Mouse (Mus musculus) liver, adult (tissue): ENCODE results near the gene Cnpy1.

Experiments used
- GATA4 ChIP-seq: IDR thresholded peaks from 2 replicates; pipeline ENCODE4 v1.6.1; 2014; ENCODE audit warnings: mild to moderate bottlenecking, low read length; ENCODE audit not compliant: insufficient replicate concordance

Cnpy1 gene

GRCm38 (mm10) chr5:28165358-28166255 lies 80.0 kb downstream of the Cnpy1 start, which contains the start of gene En2:
Gene En2, plus strand, starts transcription at chr5:28165694.
- TF ChIP-seq GATA4: no peak

GRCm38 (mm10) chr5:28163926-28164325 lies 81.7 kb downstream of the Cnpy1 start:
- no peak for TF ChIP-seq GATA4

- TF ChIP-seq GATA4: no peak
These were observed 83.6 kb downstream of the Cnpy1 start for GRCm38 (mm10) chr5:28161938-28162402.

- TF ChIP-seq GATA4: no peak
These were observed 84.1 kb downstream of the Cnpy1 start for GRCm38 (mm10) chr5:28161383-28161937.

GRCm38 (mm10) chr5:28159891-28160470 lies 85.6 kb downstream of the Cnpy1 start:
- TF ChIP-seq GATA4: no peak

GRCm38 (mm10) chr5:28159072-28159458 lies 86.5 kb downstream of the Cnpy1 start:
- TF ChIP-seq GATA4: no peak

GRCm38 (mm10) chr5:28158308-28159071 lies 87.1 kb downstream of the Cnpy1 start:
- no peak for TF ChIP-seq GATA4

GRCm38 (mm10) chr5:28157781-28158180 lies 87.8 kb downstream of the Cnpy1 start:
- no peak for TF ChIP-seq GATA4

GRCm38 (mm10) chr5:28157044-28157730 lies 88.4 kb downstream of the Cnpy1 start:
- no peak for TF ChIP-seq GATA4
